Mouse (Mus musculus): ENCODE data around the gene Egfl7.

Gene Egfl7

DNA sequence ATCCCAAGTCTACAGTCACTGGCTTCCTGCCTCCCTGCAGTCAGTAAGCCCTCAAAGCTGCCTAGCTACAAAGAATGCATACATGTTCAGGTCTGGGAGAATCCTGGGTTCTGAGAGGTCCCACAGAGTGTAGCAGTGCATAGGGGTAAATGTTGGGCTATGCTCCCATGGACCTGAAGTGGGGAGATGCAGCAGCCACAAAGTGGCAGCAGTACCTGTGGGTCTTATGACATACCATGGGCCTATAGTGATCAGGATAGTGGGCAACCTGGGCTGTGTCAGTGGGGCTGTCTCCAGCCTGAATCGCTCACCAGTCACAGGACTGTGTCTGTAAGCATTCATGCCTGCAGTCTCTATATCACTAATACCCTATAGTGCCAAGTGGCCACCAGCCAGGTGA, at the start of gene Egfl7:
Gene Egfl7 (plus strand): TSS at position 301 of the 400 bp plus-strand sequence.
- no peak for DNase-seq (ENCODE audit: low spot score in 2 of 2)

DNA sequence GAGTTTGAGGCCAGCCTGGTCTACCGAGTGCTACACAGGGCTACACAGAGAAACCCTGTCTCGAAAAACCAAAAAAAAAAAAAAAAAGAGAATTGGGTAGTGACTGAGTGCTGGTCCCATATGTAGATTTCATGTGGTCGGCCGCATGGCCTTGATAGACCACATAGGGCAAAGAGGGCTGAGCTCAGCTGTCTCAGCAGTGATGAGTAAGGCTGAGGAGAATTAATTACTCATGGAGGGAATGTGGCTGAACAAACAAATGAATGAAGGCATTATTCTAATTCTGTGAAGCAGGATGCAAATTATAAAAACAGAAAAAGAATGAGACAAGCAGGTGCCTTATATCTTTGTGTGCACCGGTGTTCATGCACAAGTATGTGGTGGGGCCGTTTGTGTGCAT, 48.0 kb upstream of the Egfl7 start:
- DNase-seq (ENCODE audit: low spot score in 2 of 2) = no peak

DNA sequence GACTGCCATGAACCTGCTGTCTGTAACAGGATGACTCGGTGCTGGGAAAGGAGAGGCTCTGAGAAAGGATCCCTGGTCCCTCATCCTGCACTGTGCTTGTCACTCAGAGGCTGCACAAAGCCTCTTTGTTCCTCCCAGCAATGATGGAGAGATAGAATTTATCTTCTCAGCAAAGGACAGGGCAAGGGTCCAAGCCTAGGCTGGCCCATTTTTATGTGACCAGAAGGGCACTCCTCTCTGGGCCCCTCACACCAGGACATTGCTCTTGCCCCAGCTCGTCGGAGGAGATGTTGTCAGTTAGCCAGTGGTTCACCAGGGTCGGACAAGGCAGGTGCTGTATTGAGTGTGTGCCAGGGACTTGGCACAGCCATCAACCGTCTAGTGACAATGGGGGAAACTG, 46.6 kb upstream of the Egfl7 start:
- DNase-seq (ENCODE audit: low spot score in 2 of 2) = no peak

DNA sequence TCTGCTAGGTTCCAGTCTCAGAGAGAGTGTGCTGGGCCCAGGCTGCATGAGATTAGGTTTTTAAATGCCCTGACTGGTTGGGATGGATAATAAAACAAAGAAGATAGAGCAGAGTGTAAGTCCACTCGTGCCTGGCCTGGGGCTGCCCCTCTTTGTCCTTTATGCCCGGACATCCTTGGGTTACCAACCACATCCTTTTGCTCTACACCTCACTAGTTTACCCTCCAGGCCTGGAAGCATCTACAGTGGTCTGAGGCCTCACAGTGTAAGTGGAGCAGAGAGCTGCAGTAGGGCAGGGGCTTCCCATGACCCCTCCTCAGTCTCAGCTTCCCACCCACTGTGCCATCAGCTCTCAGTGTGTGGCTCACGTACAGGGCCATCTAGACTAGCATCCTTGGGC, 45.7 kb upstream of the Egfl7 start:
- DNase-seq (ENCODE audit: low spot score in 2 of 2) = peak in 1 of 2 experiments; percentile 29

DNA sequence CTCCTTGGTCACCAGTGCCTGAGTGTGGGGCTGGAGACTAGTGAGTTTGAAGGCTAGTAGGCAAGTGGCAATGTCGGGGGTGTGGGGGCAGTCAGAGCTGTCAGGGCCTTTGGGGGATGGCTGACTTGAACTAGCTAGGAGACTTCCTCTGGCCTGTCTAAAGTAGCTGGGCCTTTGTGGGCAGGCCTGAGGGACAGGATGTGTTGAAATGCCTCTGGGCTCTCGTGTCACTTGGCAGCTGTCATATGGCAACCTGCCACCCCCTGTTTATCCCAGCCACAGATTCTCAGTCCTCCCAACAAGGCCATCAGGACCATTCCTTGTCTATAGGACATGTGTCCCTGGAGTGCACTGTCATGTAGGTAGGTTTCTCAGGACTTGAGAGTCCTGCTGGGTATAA, 45.2 kb upstream of the Egfl7 start:
- peak; percentile 12 to 19 for DNase-seq (ENCODE audit: low spot score in 2 of 2)

DNA sequence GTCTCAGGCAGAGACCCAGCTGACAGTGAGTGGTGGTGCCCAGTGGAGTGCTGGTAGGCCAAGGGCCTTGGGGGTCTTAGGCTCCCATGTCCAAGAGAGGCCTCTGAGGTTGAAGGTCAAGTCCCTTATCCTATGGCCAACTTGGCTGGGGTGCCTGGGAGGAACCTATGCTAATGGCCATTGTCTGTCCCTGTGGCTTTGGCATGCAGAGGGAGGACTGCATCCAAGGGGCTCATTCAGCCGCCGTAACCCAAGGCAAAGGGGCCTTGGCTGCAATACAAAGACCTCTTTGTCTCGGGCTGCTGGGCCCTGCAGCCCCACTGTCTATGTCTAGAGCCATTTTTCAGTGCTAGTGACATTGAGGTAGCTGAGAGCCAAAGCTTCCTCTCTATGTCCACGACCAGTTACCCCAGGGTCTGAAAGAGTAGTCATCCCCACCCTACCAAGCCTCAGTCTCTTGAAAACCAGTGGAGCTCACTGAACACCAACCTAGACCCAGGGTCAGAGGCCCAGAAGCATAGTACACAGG, 44.2 kb upstream of the Egfl7 start:
- no peak for DNase-seq (ENCODE audit: low spot score in 2 of 2)

DNA sequence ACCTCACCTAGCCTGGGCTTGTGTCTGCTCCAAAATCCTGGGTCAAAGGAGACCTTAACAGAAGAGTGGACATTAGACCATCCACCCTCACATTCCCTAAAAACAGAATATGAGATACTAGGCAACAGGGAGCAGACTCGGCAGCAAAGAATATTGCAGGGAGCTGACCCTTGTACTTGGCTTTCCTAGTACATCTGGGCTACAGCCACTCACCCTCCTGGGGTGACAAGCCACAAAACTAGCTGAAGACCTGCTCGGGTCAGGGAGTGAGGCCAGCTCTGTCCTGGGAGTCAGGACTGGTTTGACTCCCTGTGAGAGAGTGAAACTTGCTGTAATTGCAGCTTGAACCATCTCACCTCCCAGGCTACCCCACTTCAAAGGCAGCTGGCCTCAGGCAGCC, 40.3 kb upstream of the Egfl7 start:
- no peak for DNase-seq (ENCODE audit: low spot score in 2 of 2)

DNA sequence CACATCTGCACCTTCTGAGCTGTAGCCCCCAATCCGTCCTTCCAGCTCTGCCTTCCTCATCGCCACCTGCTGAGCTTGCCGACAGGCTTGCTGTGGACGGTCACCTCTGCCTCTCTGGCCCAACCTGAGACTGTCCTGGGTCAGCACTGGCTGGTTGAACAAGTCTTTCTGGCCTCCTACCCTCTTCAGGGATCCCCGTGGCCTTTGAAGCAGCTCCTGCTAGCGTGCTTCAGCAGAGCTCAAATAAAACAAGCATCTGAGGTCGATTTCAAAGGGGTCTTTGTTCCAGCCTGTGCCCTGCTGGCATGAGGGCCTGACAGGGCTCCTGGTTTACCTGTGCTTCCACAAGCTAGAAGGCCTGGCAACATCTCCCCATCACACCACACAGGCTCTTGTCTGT, 39.1 kb upstream of the Egfl7 start:
- DNase-seq (ENCODE audit: low spot score in 2 of 2) = no peak

DNA sequence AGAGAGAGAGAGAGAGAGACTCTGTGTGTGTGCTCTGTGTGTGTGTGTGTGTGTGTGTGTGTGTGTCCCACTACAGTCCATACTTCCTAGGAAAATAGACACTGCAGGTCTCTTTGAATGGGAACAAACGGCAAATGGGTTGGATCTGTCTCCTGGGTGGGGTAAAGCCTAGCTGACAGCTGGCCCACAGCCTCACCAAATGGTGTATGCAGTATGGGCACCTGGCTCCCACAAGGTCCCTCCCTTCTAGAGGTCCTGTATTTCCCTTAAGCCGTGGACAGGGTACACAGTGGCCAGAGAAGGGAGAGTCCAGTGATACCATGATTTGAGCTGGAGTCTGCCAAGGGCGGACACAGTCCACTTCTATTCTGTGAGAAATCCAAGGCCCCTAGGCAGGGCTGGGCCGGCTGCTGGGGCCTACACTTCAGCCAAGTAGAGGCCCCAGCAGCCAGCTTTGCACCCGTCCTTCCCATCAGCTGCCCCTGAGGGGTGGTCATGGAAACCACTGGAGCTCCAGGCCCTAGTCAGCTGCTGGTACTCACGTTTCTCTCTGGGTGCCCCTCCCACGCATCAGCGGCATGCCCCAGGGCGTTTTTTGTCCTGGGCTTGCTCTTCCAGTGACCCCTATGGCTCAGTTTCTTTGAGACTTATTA, 38.4 kb upstream of the Egfl7 start:
- no peak for DNase-seq (ENCODE audit: low spot score in 2 of 2)

GRCm38 (mm10) chr2:26543155-26543554, 36.7 kb upstream of the Egfl7 start:
- no peak for DNase-seq (ENCODE audit: low spot score in 2 of 2)

GRCm38 (mm10) chr2:26543768-26544167, 36.0 kb upstream of the Egfl7 start:
- DNase-seq (ENCODE audit: low spot score in 2 of 2) = no peak

DNA sequence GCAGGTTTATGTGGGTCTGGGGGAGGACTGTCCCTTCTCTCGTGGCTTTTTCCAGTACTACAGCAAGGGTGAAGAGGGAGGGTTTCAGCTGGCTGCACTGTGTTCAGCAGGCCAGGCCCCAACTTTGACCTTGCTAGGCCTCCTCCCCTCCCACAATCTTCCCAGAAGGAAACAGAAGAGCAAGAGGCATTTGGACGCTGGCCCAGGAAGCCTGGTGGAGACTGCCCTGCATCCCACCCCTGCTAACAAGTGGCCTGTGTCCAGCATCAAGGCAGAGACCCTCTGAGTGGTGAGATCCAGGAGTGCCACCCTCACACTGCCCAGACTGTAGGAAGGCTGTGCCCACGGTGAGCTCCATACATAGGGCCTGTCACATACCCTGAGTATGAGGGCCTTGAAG, 35.5 kb upstream of the Egfl7 start:
- DNase-seq (ENCODE audit: low spot score in 2 of 2) = no peak

DNA sequence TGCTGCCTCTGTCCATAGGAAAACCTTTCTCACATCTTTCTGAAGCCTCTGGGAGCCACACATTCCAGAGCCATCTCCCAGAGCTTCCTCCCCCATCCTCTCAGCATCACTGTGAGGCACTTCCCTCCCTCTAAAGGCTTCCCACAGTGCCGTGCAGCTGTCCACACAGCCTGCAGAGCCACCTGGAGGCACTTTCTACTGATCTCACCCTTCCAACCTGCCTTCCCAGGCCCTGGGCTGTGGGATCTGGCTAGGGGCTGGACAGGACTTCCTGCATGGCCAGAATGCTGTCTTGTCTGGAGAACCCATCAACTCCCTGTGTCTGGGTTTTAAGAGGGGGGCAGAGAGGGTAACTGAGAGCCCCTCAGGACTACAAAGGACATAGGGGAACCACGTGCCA, 32.3 kb upstream of the Egfl7 start:
- DNase-seq (ENCODE audit: low spot score in 2 of 2) = no peak

- no peak for DNase-seq (ENCODE audit: low spot score in 2 of 2)
These were observed 30.0 kb upstream of the Egfl7 start for GRCm38 (mm10) chr2:26549801-26550200.

GRCm38 (mm10) chr2:26550205-26550604, 29.6 kb upstream of the Egfl7 start:
- DNase-seq (ENCODE audit: low spot score in 2 of 2) = no peak

DNA sequence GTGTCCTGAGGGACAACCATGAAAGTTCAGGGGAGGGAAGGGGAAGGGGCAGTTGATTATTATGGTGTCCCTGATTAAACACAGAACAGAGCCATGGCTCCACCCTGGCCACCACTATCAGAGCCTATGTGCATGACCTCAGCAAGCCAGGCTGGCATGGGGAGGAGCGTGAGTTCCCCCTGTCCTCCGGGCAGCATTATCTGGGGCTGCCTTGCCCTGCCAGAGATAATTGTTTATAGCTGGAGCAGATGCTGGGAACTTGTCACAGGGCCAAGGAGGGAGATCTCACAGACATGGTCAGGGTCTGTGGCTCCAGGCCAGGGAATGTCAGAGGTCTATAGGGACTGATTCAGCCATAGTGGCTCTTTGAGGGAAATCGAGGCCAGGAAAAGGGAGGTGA, 29.0 kb upstream of the Egfl7 start:
- DNase-seq (ENCODE audit: low spot score in 2 of 2) = no peak

DNA sequence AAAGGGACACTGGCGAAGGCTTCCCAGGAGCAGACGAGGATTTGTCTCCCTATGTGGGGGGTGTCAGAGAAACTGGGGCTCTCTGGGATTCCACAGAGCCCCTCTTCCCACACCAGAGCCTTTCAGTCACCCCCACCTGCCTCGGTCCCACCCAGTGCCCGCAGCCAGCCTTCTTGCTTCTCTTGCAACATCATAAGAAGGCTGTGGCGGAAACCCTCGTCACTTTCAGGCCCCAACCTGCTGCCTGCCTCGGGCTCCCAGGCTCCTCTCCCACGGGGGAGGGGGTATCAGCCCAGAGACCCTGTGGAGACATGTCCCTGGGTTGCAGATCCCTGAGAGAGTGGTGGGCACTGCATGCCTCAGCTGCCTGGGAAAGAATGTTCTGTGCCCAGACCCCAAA, 28.4 kb upstream of the Egfl7 start:
- DNase-seq (ENCODE audit: low spot score in 2 of 2) = no peak

- DNase-seq (ENCODE audit: low spot score in 2 of 2) = no peak
These were observed 27.7 kb upstream of the Egfl7 start for GRCm38 (mm10) chr2:26552066-26552465.

DNA sequence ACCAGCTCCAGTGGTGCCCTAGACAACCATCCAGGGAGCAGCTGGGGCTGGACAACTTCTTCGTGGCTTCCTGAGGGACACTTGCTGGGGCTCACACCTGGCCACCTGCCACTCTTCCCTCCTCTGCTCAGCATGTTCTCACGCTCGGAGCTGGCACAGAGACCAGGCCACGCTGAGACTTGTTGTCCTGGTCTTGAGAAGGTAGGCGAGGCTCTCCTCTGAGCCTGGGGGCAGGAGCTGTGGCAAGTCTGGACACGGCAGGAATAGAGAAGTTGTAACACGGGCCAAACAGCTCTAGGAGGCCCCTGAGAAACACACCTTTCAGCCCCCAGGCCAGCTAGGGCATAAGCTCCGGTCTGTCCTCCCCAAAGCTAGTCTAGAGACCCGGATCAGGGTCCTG, 25.9 kb upstream of the Egfl7 start:
- no peak for DNase-seq (ENCODE audit: low spot score in 2 of 2)

GRCm38 (mm10) chr2:26555076-26555475, 24.7 kb upstream of the Egfl7 start:
- DNase-seq (ENCODE audit: low spot score in 2 of 2) = no peak

DNA sequence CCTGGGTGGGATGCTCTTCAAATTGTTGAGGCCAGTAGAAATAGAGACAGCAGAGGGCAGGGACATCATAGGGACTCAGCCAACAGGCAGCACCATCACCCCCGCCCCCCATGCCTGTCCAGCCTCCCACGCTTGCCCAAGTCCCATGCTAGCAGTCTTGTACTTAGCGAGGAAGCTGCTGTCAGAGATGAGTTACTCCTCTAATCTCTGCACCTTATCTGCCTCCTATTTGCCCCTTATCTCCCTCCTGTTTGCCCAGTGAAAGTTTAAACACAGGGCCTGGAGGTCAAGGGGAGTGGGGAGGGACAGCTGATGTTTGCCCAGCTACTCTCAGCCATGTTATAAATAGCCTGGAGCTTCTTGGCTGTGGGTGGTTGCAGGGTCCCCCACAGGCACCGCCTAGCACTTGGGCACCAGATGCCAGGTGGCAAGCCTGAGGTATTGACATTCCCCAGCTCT, 23.2 kb upstream of the Egfl7 start:
- no peak for DNase-seq (ENCODE audit: low spot score in 2 of 2)

GRCm38 (mm10) chr2:26560506-26560905, 19.3 kb upstream of the Egfl7 start:
- no peak for DNase-seq (ENCODE audit: low spot score in 2 of 2)

DNA sequence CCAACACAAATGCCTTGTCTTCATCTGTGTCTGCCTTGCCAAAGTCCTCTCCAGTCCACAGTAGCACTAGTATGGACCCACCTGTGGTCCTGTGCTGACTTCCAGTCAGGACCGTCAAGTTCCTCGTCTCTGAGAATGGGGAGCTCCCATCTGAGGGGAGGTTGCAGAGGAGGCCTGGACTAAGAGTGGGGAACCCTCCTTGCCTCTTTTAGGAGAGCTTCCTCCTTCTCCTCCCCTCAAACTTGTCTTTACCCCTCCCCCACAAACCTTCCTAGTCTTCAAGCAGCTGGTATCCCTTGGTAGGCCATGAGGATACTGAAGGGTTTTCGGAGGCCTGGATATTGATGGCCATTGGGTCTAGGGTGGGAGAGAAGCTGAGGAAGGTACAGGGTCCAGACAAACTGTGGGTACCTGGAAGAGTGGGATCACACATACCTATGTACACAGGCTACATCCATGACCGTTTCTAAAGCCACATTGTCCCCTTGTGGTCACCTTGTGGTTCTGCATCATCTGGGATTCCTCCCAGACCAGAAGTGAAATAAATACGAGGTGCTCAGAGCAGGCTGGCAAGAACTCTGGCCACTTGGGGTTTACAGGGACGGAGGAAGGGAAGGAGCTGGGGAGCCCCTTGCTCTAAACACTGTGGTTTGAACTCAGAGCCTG, 18.3 kb upstream of the Egfl7 start:
- no peak for DNase-seq (ENCODE audit: low spot score in 2 of 2)

Measured in natural killer cell, adult 2 months (primary cell).